Mouse (Mus musculus) granulocyte monocyte progenitor cell, adult 5-6 weeks (primary cell): ENCODE data around the gene Npc1l1. TPM values are rescaled to one million over a fixed set of nuclear protein-coding genes. Genes with fewer than 3 reads are reported as not detected.
"Not testable (repeated sequence)": the region's sequence is repeated elsewhere in the genome, so short reads cannot be mapped to it uniquely, and the experiment has no call there.

Experiments used
- ATAC-seq: replicated peaks from 2 replicates; pipeline ENCODE4 v1.8.0; 2016; ENCODE audit warnings: mild to moderate bottlenecking, moderate TSS enrichment, inconsistent platforms; ENCODE audit not compliant: poor library complexity, severe bottlenecking
- total RNA-seq, 2 experiments: library from RNA; stranded (forward) in 1 of 2; stranded (reverse) in 1 of 2; fragments of 200-712, 200-1000 nt in 1 of 2; fragments of >200 nt in 1 of 2; fragmentation: Nextera tagmentation in 1 of 2; gene quantifications; 2 replicates each; pipeline ENCODE4 v1.2.3; 2014 to 2017

The Npc1l1 gene
- total RNA-seq (2014; fragmentation: Nextera tagmentation) (not detected in 2 replicates), total RNA-seq (2017) (not detected in 2 replicates)

GRCm38 (mm10) chr11:6230012-6230411 lies at the start of gene Npc1l1:
TSS of gene Npc1l1 (minus strand) at chr11:6230143.
- no peak for ATAC-seq

DNA sequence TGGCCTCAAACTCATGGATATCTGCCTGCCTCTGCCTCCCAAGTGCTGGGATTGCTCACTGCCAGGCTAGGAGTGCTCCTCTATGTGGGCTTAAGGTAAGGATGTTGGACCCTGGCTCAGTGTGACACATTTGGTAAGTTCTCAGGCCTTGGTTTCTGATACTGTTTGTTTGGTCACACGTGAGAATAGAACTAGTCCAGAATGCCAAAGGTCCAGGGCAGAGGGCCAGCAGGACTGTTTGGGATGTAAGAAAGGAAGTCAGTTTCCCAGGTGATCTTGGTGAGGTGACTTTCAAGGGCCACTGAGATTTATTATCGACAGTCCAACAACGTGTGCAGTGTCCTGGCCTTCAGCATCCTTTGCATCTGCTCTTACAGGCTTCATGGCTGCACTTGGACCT lies 46.5 kb upstream of the Npc1l1 start:
- ATAC-seq: no peak

DNA sequence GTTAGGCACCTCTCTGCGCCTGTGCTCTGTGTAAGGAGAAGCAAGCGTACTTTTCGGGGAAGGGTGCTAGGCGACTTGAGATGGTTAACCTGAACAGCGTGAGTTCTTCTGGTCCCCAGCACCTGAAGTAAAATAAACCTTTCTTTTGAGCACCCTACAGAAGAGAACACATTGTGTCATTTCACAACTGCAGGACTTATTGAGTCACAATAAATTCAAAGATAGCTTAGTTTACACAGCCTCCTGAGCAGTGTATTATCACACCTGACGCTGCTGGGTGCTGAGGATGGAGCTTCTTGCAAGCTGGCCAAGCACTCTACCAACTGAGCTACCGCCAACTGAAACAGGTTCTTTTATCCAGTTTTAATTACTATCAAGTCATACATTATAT lies 45.1 kb upstream of the Npc1l1 start:
- ATAC-seq: peak; percentile 29

DNA sequence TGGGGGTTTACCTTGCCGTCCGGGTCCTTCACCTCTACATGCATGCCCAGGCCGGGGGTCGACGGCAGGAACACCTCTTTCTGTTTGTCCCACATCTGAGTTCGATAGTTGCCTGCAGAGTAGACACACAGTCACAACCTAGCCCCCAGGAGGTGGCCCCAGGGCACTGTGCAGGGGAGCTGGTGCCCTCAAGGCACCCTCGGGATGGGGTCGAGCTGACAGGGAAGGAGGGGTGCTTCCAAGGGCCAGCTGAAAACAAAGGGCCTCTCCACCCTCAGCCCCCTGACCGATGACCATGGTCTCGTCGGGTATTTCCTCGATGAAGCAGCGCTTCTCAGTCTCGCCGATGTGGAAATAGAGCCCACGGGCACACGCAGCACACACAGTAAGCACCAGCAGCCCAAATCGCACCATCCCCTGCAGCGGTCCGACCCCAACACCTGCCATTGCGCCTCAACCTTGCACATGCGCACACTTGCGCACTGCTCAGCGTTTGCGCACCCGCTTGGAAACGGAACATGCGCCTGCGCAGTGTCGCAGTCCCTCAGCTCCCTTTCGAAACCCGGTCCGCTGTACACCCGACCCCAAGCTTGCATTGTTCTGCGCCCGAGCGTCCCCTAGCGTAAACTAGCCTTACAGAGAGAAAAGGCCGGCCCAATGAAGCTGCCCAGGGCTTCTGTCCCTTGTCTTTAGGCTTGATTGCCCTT lies 44.6 kb upstream of the Npc1l1 start, which contains the start of gene Tmed4:
Gene Tmed4 (minus strand): TSS at position 484 of the 707 bp plus-strand sequence.
- ATAC-seq: peak; percentile 92

- 0 out of 2 replicates have a peak, but pooled peaks have one; percentile 23 for ATAC-seq
Observed at GRCm38 (mm10) chr11:6273607-6274006, 43.7 kb upstream of the Npc1l1 start.

GRCm38 (mm10) chr11:6267320-6268254 lies 37.6 kb upstream of the Npc1l1 start, which contains the start of gene Ddx56:
TSS of gene Ddx56 (minus strand) at chr11:6267772.
- peak; percentile 94 for ATAC-seq

DNA sequence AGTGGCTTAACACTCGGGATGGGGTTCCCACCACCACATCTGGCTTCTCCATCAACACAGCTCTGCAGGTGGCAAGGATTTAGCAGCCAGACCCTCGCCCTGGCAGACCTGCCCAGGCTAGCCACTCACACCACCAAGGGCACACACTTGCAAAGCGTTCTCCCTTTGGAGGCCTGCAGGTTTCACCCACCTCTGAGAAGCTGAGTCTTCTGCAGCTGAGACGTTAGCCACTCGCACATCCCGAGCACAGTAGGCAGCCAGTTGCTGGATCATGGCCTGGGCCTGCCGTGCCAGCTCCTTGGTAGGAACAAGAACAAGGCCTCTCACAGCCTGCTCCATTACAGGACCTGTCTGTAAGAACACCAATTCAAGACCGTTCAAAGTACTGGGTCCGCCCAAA lies 36.7 kb upstream of the Npc1l1 start:
- ATAC-seq: no peak

DNA sequence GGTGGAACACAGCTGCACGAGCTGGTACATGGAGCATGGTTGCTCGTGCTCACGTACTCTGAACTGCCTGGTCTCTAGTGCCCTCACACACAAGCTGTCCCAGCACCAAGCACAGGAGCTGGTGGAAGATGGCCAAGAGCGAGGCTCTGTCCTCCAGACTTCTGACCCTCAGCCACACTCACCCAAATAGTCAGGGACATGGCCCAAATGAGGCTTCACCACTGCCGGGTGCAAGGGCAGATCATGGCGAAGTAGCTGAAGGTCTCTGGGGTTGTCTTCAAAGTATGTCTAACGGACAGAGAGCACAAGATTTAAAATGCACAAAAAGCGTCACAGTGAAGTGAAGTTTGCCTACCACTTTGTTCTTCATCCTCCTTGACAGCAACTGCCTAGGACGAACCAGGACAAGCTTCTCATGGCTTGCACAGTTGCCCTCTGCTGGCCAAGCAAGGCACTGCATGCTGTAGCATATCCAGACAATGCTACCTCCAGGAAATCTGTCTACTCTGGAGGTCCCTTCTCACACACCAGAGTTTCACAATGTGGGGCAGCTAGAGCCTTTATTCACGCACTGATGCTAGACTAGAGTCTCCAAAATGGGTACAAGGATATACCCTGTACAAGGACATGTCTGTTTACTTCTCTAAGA lies 31.6 kb upstream of the Npc1l1 start:
- ATAC-seq: peak; percentile 85

DNA sequence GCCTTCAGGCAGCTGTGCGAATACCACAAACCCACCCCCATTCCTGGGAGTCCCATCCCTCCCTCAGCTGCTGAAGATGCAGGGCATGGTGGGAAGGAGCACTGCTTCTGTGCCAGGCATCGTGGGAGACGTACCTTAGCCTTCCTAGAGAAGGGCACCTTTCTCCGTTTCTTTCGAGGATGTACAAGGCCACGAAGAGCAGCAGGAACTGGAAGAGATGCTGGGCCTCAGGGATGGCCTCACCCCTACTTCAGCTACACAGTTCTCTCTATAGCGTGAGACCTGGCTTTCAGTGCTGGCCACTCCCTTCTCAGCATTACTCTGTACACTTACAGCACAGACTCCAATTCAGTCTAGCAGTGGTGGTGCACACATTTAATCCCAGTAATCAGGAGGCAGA lies 29.5 kb upstream of the Npc1l1 start:
- no peak for ATAC-seq

GRCm38 (mm10) chr11:6256490-6257072 lies 26.6 kb upstream of the Npc1l1 start:
- no peak for ATAC-seq

DNA sequence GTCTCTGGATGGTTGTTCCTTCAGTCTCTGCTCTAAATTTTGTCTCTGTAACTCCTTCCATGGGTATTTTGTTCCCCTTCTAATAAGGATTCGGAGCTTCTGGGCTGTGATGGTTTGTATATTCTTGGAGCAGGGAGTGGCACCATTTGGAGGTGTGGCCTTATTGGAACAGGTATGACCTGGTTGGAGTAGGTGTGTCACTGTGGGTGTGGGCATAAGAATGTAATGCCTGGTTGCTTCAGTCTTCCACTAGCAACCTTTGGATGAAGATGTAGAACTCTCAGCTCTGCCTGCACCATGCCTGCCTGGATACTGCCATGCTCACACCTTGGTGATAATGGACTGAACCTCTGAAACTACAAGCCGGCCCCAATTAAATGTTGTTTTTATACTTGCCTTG lies 24.7 kb upstream of the Npc1l1 start:
- not testable (repeated sequence) for ATAC-seq

GRCm38 (mm10) chr11:6252824-6253223 lies 22.9 kb upstream of the Npc1l1 start:
- ATAC-seq: no peak

GRCm38 (mm10) chr11:6252248-6252647 lies 22.3 kb upstream of the Npc1l1 start:
- ATAC-seq: no peak

GRCm38 (mm10) chr11:6244707-6245106 lies 14.8 kb upstream of the Npc1l1 start:
- ATAC-seq: no peak

DNA sequence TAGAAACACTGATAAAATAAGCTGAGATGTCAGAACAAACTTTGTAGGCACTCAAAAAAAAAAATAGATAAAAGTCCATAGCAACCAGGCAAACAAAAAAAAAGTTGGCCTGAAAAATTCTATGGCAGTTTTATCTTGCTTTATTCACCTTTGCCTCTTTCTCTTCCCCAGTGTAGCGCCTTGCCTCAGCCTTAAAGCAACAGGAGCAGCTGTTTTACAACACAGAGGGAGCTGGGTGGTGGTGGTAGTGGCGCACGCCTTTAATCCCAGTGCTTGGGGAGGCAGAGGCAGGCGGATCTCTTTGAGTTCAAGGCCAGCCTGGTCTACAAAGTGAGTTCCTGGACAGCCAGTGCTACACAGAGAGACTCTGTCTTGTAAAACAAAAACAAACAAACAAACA lies 3.1 kb upstream of the Npc1l1 start:
- no peak for ATAC-seq

- ATAC-seq: no peak
Observed at GRCm38 (mm10) chr11:6224541-6225229, 5.3 kb downstream of the Npc1l1 start.

- ATAC-seq: no peak
Observed at GRCm38 (mm10) chr11:6222187-6222586, 7.8 kb downstream of the Npc1l1 start.

DNA sequence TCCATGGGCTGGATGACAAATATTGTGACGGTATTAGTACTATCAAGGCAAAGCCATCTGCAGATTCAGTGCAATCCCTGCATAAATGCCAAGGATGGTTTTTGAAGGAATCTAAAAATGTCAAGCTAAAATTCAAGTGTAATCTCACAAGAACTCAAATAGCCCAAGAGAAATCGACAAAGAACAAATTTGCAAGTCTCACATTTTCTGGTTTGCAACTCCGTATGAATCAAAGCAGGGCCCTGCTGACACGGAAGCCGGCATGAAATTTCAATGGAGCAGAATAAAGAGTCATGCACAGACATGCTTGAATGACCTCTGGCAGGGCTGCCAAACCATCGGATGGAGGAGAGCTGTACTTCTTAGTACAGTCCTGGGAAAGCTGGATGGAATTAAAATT lies 10.0 kb downstream of the Npc1l1 start:
- no peak for ATAC-seq

- peak; percentile 22; the same call in 1 of the 2 replicates for ATAC-seq
Observed at GRCm38 (mm10) chr11:6218189-6218896, 11.6 kb downstream of the Npc1l1 start.
